Mouse (Mus musculus) retina, adult 2 months (tissue): Measurements from ENCODE around the gene Tubgcp5.

Experiments used
- DNase-seq: peaks from one replicate; pipeline ENCODE4 v3.0.0-alpha.2; 2012; ENCODE audit warnings: low read depth, low spot score

Tubgcp5 gene

DNA sequence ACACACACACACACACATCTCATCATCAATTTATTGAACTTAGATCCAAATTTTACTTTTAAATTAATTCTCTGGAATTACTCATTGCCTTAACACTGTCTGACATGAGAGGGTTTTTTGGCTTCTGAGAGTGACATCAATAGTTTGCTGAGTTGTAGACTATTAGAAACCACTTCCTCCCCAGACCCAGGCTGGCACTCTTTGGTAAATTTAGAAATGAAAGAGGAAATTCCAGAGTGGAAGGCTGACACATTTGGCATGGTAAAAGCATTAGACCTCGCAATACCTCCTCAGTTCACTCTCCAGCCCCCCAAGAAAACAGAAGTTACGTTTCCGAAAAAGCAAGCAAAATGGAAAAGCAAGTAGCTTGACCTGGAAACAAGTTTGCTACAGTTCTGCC is 58.8 kb downstream of the Tubgcp5 start:
- DNase-seq = no peak

DNA sequence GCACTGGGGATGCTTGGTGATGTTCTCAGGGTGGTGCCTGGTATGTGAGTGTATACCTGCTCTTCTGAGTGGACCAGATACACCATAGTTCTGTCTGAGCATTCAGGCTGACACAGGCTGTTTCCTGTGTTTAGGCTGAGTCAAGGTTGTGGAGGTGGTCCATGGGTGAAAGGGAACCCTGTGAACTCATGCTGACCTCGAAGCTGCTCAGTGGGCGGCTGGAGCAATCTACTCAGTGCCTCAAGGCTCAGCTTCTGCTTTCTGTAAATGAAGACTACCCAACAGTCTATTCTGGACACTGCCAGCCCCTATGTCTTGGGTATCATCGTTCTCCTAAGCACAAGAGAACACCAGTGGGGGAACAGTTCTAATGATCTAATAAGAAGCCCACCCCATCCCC is 61.6 kb downstream of the Tubgcp5 start:
- no peak for DNase-seq

DNA sequence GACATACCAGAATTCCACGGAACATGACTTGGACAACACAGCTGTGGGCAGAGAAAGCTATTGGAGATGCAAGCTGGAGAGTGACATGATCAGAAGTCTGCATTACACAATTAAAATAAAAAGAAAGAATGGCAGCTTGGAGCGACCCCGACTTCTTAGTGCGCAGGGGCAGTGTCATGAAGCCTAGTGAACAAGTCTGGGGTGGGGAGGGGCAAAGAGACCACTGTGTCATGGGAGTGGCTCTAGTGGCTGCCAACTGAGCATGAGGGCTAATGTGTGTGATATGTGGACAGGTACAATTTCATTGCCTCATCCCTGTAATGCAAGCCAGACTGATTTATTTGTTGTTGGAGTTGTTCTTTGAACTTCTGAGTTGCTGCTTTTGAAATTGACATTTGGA is 62.8 kb downstream of the Tubgcp5 start:
- no peak for DNase-seq

DNA sequence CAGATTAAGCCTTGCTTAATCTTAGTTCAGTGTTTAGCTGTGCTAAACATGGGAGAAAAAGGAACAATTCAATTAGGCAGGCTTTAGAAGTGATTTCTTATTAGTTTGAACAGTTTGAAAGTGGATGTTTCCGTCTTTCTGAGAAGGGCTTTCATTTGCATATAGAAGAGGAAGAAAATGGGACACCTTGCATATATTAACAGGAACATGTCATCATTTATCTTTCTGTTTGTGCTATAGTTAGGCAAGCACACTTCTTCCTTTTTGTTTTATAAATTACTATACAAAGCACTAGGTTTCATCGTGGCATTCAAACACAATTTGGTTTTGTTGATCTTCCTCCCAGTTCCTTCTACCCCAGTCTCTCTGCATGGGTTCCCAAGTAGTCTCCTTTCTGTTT is 63.8 kb downstream of the Tubgcp5 start:
- DNase-seq = no peak

DNA sequence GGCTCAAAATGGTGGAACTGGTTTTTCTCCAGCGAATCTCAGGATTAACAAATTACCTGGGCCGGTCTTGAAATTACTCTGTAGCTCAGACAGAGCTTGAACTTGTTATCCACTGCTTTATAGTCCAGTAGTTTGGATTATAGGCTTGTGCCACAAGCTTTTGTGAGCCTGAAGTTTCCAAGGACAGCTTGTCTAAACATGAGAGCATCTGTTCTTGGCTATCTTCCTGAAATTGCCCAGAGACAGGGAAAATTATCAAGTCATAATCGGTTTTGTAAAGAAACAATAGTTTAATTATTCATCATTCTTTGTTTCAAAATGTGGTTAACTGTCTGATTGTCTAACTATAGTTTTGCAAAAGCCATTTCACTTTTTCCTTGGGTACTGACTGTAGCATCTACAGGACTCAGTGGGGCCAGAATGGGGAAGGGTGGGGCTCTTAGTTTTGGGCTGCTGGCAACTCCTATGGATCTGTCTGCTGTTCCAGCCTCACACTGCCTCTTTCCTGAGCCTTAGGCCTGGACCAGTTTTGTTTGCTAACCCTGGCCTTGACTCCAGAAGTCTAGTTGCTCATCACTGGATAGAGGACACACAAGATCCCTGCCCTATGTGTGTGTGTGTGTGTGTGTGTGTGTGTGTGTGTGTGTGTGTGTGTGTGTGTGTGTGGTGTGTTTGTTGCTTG is 65.0 kb downstream of the Tubgcp5 start:
- DNase-seq = no peak

DNA sequence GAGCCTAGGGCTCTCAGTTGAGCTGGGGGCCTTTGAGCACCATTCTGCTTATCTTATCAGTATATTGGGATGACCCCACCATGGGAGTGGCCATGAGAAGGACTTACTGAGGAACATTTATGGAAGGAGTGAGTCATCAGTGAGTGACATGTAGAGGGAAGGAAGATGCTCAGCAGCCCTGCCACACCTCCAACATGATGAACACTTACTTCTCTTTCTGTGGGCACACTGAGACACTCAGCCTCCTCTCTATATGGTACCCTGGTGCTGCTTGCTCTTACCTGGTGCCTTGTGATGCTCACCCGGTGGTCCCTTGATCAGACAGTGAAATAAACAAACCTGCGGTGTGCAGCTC is 65.5 kb downstream of the Tubgcp5 start:
- no peak for DNase-seq

DNA sequence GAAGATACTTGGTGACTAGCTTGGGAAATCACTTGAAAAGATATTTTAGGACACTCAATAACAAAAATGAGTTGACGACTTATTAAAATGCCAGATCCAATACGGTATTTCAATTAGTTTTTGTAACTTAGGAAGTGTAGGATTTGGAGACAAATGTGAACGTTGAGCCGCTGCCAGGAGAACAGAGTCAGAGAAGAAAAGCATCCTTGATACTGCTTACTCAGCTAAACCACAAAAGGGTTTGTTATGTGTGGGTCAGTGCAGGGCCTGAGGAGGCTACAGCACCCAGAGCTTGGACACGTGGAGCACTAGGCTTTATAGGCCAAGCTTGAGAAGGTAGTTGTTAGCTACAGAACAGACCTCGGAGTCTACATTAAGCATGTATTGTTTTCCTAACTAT is 66.0 kb downstream of the Tubgcp5 start:
- no peak for DNase-seq

DNA sequence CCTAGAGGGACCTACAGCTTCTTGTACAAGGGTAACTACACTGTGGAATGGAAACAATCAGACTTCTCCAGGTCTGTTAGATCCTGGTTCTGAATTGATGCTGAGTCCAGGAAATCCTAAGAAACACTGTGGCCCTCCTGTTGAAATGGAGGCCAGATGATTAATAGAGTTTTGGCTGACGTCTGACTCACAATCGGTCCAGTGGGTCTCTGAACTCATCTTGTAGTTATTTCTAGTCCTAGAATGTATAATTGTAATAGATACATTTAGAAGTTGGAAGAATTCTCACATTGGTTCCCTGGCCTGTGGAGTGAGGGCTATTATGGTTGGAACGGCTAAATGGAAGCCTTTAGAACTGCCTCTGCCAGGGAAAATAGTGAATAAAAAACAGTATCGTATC is 67.2 kb downstream of the Tubgcp5 start:
- no peak for DNase-seq

DNA sequence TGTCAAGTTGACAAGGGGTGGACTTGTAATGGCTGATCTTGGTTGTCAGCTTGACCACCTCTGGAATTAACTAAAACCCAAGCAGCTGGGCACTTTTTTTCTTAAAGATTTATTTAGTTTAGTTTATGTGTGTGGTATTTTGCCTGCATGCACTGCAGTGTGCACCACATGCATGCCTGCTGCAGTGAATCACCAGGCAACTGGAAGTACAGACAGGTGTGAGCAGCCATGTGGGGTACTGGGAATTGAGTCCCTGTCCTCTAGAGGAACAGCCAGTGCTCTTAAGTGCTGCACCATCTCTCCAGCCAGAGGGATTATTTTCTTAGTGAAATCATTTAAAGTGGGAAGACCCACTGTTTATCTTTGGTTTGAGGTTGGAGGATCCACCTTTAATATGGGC is 71.1 kb downstream of the Tubgcp5 start:
- no peak for DNase-seq

DNA sequence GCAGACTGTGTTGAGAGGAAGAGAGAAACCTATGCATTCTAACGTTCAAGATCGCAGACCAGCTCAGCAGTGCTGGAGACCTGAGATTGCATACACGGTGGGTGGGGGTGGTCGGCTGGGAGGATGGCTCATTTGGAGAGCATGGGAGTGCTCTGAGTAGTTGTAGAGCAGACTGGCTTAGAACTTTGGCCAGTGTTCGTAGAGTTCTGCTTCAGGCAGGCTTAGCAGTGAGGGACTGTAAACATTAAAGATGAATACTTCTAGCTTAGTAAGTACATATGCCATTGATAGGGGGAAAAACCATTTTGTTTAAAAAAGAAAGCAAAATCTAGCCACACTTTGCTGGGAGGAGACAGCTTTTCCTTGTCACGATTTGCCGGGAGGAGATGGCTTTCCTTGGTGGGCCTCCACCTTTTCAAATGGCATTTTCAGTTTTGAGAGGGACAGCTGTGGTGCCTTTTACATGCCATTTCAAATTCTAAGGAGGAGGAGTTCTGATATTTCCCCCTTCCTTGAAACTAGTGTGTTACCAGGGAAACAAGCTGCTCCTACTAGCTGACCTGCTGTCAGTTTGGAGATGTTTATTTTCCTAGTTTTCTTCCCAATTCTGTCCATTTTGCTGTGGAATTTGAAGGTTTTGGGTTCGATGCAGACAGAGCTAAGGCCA is 71.9 kb downstream of the Tubgcp5 start:
- DNase-seq = no peak

DNA sequence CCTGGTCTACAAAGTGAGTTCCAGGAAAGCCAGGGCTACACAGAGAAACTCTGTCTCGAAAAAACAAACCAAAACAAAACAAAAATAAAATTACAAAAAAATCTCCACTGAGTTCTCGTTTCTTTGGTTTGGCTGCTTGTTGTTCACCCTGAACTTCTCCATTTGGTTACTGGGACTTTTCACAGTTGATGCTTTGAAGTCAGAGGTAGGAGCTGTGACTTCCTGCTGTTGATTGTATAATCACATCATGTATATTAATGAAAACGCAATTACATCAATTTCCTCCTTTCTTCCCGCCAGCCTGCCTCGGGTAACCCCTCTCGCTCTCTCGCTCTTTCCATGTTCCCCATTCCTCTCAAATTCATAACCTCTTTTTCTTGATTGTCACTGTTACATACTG is 74.3 kb downstream of the Tubgcp5 start:
- no peak for DNase-seq

DNA sequence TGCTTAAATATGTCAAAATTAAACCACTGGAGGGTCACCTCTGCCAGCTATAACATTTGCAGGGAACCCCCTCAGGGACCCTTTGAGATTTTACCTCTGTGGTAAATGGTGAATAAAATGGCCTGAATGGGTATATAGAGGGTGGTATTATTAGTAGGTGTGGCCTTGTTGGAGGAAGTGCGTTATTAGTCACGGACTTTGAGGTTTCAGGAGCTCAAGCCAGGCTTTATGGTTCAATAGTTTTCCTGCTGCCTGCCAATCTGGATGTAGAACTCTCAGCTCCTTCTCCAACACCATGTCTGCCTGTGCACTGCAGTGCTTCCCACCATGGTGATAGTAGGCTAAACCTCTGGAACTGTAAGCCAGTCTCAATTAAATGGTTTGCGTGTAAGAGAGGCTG is 75.3 kb downstream of the Tubgcp5 start:
- DNase-seq = no peak

DNA sequence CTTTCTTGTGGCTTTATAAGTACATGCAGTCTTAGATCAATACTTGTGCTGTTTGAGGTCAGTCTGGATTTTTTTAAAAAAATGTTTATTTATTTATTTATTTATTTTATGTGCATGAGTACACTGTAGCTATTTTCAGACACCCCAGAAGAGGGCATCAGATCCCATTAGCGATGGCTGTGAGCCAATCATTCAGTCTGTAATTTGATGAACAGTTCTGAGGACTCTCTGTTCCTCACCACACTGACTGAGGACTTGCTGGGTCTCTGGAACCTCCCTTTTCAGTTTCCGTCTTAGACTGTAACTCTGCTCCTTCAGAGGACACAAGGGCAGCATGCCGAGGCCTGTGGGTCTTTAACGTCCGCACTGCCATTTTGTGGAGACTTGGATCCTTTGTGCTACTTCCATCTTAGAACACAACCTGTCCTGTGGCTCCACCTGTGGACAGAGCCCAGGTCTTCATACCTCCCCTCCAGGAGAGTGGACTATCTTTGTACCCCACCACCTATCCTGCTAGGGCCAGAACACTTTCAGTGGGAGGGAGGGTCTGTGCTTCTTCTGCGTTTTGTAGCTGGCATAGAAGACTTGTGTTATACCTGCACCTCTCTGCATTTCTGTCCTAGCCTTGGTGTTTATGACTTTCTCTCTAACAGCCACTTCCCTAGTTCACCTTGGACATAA is 76.5 kb downstream of the Tubgcp5 start:
- DNase-seq = no peak

DNA sequence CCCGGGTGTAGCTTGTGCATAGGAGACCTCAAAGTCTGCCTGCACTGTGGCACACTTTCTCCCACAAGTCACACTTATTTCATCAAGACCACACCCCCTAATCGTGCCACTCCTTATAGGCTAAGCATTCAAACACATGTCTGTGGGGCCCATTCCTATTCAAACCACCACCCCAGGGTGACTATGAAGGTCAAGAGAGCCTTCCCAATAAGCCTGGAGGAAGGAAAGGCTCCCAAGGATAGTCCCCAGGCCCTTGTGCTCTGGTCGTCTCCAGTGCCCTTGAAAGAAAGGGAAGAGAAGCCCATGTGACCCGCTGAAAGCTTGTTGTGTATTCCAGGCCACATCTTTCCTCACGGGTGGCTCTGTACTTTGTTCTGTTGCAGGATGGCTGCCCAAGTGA is 77.5 kb downstream of the Tubgcp5 start:
- DNase-seq = no peak

DNA sequence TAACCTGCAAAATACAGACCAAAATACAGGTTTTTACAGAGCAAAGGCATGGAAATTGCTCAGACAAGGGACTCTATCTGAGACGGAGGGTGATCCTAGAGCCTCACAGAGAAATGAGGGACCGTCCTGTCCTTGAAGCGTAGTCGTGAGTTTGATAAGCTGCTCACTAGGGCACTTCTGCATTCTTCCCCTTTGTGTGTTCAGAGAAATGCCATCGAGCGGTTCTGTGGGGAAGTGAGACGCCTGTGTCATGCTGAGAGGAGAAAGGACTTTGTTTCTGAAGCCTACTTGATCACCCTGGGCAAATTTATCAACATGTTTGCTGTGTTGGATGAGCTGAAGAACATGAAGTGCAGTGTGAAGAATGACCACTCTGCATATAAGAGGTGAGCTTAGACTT is 80.7 kb downstream of the Tubgcp5 start:
- DNase-seq = no peak

DNA sequence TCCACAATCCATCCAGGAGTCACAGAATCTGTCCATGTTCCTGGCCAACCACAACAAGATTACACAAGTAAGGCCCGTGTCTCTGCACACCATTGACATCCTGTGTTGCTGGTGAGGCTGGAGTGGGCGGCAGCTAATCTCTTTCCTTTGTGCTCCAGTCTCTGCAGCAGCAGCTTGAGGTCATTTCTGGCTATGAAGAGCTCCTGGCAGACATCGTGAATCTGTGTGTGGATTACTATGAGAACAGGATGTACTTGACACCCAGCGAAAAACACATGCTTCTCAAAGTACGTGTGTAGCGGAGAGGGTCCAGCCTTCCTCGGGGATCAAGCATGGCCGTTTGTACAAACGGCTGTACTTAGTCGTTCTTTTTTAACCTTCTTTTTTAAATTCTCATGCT is 83.8 kb downstream of the Tubgcp5 start:
- DNase-seq = no peak

DNA sequence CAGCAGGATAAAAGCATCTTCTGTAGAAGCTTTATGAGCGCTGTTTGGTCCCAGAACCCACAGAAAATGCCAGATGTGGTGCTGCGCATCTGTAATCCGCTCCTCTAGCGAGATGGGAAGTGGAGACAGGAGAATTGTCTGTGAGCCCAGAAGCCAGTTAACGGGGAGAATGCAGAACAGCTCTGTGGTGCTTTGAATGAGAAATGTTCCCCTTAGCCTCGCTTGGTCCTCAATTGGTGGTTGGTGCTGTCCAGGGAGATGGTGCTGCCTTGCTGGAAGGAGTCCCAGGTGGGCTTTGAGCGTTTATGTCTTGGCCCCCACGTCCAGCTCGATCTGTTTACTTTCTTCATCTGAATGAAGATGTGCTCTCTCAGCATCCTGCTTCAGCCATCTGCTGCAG is 86.9 kb downstream of the Tubgcp5 start:
- DNase-seq = no peak
